Mouse (Mus musculus) hindbrain, embryonic 14.5 days (tissue): Measurements from ENCODE around the gene Pofut2. TPM values are rescaled to one million over a fixed set of nuclear protein-coding genes. Genes with fewer than 3 reads are reported as not detected.

Source experiments
- ATAC-seq: fragments of 200-750 bp; cut with Nextera tagmentation; 2 replicates; pipeline ENCODE4 v1.8.0; 2017; ENCODE audit warnings: moderate number of reproducible peaks, mild to moderate bottlenecking, moderate TSS enrichment, moderate library complexity; ENCODE audit not compliant: low FRiP score
- DNase-seq: peaks from one replicate; pipeline ENCODE4 v3.0.0-alpha.2; 2015; ENCODE audit warnings: low spot score
- H3K27ac ChIP-seq: fragments of 300-500 bp; sonication (generic); 2 replicates; pipeline ENCODE4 v1.5.1; 2014; ENCODE audit warnings: mild to moderate bottlenecking, moderate library complexity
- H3K27me3 ChIP-seq: fragments of 300-500 bp; sonication (generic); 2 replicates; pipeline ENCODE4 v1.6.1; 2014; ENCODE audit warnings: mild to moderate bottlenecking, low read length, mixed read lengths; ENCODE audit not compliant: control insufficient read depth, insufficient read depth
- H3K36me3 ChIP-seq: fragments of 300-500 bp; sonication (generic); replicated peaks from 2 replicates; pipeline ENCODE4 v1.6.1; 2014; ENCODE audit not compliant: control insufficient read depth, insufficient read depth
- H3K4me1 ChIP-seq: fragments of 300-500 bp; sonication (generic); replicated peaks from 2 replicates; pipeline ENCODE4 v1.6.1; 2014; ENCODE audit warnings: antibody characterized with exemption, low read length, mixed read lengths; ENCODE audit not compliant: control insufficient read depth, insufficient read depth
- H3K4me2 ChIP-seq: fragments of 300-500 bp; sonication (generic); replicated peaks from 2 replicates; pipeline ENCODE4 v1.6.1; 2014; ENCODE audit warnings: mild to moderate bottlenecking, moderate library complexity
- H3K4me3 ChIP-seq: fragments of 300-500 bp; sonication (generic); replicated peaks from 2 replicates; pipeline ENCODE4 v1.5.1; 2014; ENCODE audit warnings: mild to moderate bottlenecking, low read length
- H3K9ac ChIP-seq: fragments of 300-500 bp; sonication (generic); 2 replicates; pipeline ENCODE4 v1.6.1; 2014
- H3K9me3 ChIP-seq: fragments of 300-500 bp; sonication (generic); 2 replicates; pipeline ENCODE4 v1.6.1; 2016; ENCODE audit warnings: low read length; ENCODE audit not compliant: control insufficient read depth
- WGBS: fragments of 180-500 bp; shearing (Covaris S2); extraction: QIAGEN DNeasy Blood & Tissue Kit; methylation state at CpG from one replicate; pipeline ENCODE4 v1.1.7; 2014; 5-methylcytosine and 5-hydroxymethylcytosine counted together
- polyA plus RNA-seq: library from polyadenylated mRNA; unstranded; fragments of >200 nt; fragmentation: Nextera tagmentation; extraction: Ambion mirVana; gene quantifications from 2 replicates; pipeline ENCODE4 v1.2.1, GENCODE M21; 2014

Pofut2 gene
- polyA plus RNA-seq = 53.2 and 53.3 TPM in 2 replicates

GRCm38 (mm10) chr10:77258704-77259621 lies at the start of gene Pofut2:
Gene Pofut2, plus strand, starts transcription at chr10:77259218.
- under 1% methylated on average over 81 of the region's 81 CpGs for WGBS
- H3K27me3 ChIP-seq = no peaks in the 10 kb centered on the region
- peak within 1 kb of the TSS; percentile 91 for H3K9ac ChIP-seq
- H3K4me2 ChIP-seq = peak within 1 kb of the TSS; percentile 93
- peak within 1 kb of the TSS; percentile 88 for H3K27ac ChIP-seq
- peak within 1 kb of the TSS; percentile 94 for H3K4me3 ChIP-seq
- H3K9me3 ChIP-seq = no peaks in the 10 kb centered on the region
- peaks cover 16% of the 10 kb centered on the region for H3K4me1 ChIP-seq
- DNase-seq (peak; percentile 98), ATAC-seq (peak; percentile 98)
- peaks cover 26% of the 10 kb centered on the region for H3K36me3 ChIP-seq

GRCm38 (mm10) chr10:77209261-77209660 lies 49.8 kb upstream of the Pofut2 start:
- Histone ChIP-seq H3K36me3 (no peaks in the 10 kb centered on the region), H3K27ac (no peak overlapping the region), H3K4me2 (no peak overlapping the region), H3K4me1 (no peaks in the 10 kb centered on the region), H3K9ac (no peak overlapping the region), H3K9me3 (no peaks in the 10 kb centered on the region), H3K4me3 (no peak overlapping the region), H3K27me3 (no peaks in the 10 kb centered on the region)
- 60% methylated on average over 5 of the region's 5 CpGs for WGBS
- DNase-seq (no peak), ATAC-seq (no peak)

- Histone ChIP-seq H3K9me3 (no peaks in the 10 kb centered on the region), H3K27ac (no peak overlapping the region), H3K4me1 (0 out of 2 replicates have a peak, but pooled peaks cover 4% of the 10 kb centered on the region), H3K4me3 (no peak overlapping the region), H3K27me3 (no peaks in the 10 kb centered on the region), H3K36me3 (no peaks in the 10 kb centered on the region), H3K4me2 (no peak overlapping the region), H3K9ac (no peak overlapping the region)
- ATAC-seq = no peak
- no peak for DNase-seq
- 95% methylated on average over 3 of the region's 3 CpGs for WGBS
These were observed 48.4 kb upstream of the Pofut2 start for GRCm38 (mm10) chr10:77210666-77211065.

GRCm38 (mm10) chr10:77211116-77211570 lies 47.9 kb upstream of the Pofut2 start:
- H3K9me3 ChIP-seq = no peaks in the 10 kb centered on the region
- WGBS = 66% methylated on average over 11 of the region's 11 CpGs
- H3K36me3 ChIP-seq = no peaks in the 10 kb centered on the region
- H3K27ac ChIP-seq = no peak overlapping the region
- H3K4me1 ChIP-seq = 0 out of 2 replicates have a peak, but pooled peaks cover 5% of the 10 kb centered on the region
- no peak for DNase-seq
- ATAC-seq = no peak
- H3K4me3 ChIP-seq = no peak overlapping the region
- H3K27me3 ChIP-seq = no peaks in the 10 kb centered on the region
- H3K9ac ChIP-seq = no peak overlapping the region
- H3K4me2 ChIP-seq = no peak overlapping the region

- Histone ChIP-seq H3K27ac (no peak overlapping the region), H3K9me3 (no peaks in the 10 kb centered on the region), H3K27me3 (no peaks in the 10 kb centered on the region), H3K36me3 (no peaks in the 10 kb centered on the region), H3K4me1 (0 out of 2 replicates have a peak, but pooled peaks cover 5% of the 10 kb centered on the region), H3K4me2 (no peak overlapping the region), H3K9ac (no peak overlapping the region), H3K4me3 (no peak overlapping the region)
- WGBS = 82% methylated on average over 6 of the region's 6 CpGs
- no peak for ATAC-seq
- no peak for DNase-seq
These were observed 46.5 kb upstream of the Pofut2 start for GRCm38 (mm10) chr10:77212354-77213120.

GRCm38 (mm10) chr10:77213483-77213882 lies 45.5 kb upstream of the Pofut2 start:
- ATAC-seq = no peak
- no peak for DNase-seq
- 96% methylated on average over 5 of the region's 5 CpGs for WGBS
- 0 out of 2 replicates have a peak, but pooled peaks cover 5% of the 10 kb centered on the region for H3K4me1 ChIP-seq
- H3K9me3 ChIP-seq = no peaks in the 10 kb centered on the region
- H3K4me3 ChIP-seq = no peak overlapping the region
- no peak overlapping the region for H3K27ac ChIP-seq
- no peaks in the 10 kb centered on the region for H3K27me3 ChIP-seq
- H3K9ac ChIP-seq = no peak overlapping the region
- H3K36me3 ChIP-seq = no peaks in the 10 kb centered on the region
- H3K4me2 ChIP-seq = no peak overlapping the region

- H3K9me3 ChIP-seq = no peaks in the 10 kb centered on the region
- ATAC-seq (no peak), DNase-seq (no peak)
- H3K27me3 ChIP-seq = no peaks in the 10 kb centered on the region
- no peak overlapping the region for H3K27ac ChIP-seq
- no peak overlapping the region for H3K4me2 ChIP-seq
- no peaks in the 10 kb centered on the region for H3K36me3 ChIP-seq
- H3K4me3 ChIP-seq = no peak overlapping the region
- 73% methylated on average over 8 of the region's 8 CpGs for WGBS
- H3K9ac ChIP-seq = no peak overlapping the region
- 0 out of 2 replicates have a peak, but pooled peaks cover 5% of the 10 kb centered on the region for H3K4me1 ChIP-seq
These were observed 44.4 kb upstream of the Pofut2 start for GRCm38 (mm10) chr10:77214586-77214985.

- Histone ChIP-seq H3K27me3 (no peaks in the 10 kb centered on the region), H3K4me1 (0 out of 2 replicates have a peak, but pooled peaks cover 5% of the 10 kb centered on the region), H3K4me3 (no peak overlapping the region), H3K9me3 (no peaks in the 10 kb centered on the region), H3K4me2 (no peak overlapping the region), H3K36me3 (no peaks in the 10 kb centered on the region), H3K9ac (no peak overlapping the region), H3K27ac (no peak overlapping the region)
- DNase-seq (no peak), ATAC-seq (no peak)
- 58% methylated on average over 4 of the region's 4 CpGs for WGBS
These were observed 43.4 kb upstream of the Pofut2 start for GRCm38 (mm10) chr10:77215641-77216040.

- Histone ChIP-seq H3K36me3 (no peaks in the 10 kb centered on the region), H3K4me3 (no peak overlapping the region), H3K4me1 (0 out of 2 replicates have a peak, but pooled peaks cover 5% of the 10 kb centered on the region), H3K27ac (no peak overlapping the region), H3K4me2 (no peak overlapping the region), H3K9me3 (no peaks in the 10 kb centered on the region), H3K27me3 (no peaks in the 10 kb centered on the region), H3K9ac (no peak overlapping the region)
- ATAC-seq (no peak), DNase-seq (no peak)
- WGBS = 87% methylated on average over 2 of the region's 2 CpGs
These were observed 42.7 kb upstream of the Pofut2 start for GRCm38 (mm10) chr10:77216313-77216712.
